Mouse (Mus musculus) heart, embryonic 14.5 days (tissue): ENCODE data around the gene Apobec2. TPM values are rescaled to one million over a fixed set of nuclear protein-coding genes. Genes with fewer than 3 reads are reported as not detected.
A peak's percentile ranks its signal among the peaks of the same experiment; 100 is the strongest.

Experiments
- ATAC-seq: fragments of 200-750 bp; cut with Nextera tagmentation; 2 replicates; pipeline ENCODE4 v1.8.0; 2017; ENCODE audit warnings: low read depth, moderate TSS enrichment; ENCODE audit not compliant: insufficient number of reproducible peaks, insufficient read depth, low FRiP score
- H3K27ac ChIP-seq, 2 experiments: fragments of 200-500 bp in 1 of 2; fragments of 300-500 bp in 1 of 2; sonication (generic) in 1 of 2; replicated peaks in 1 of 2; 2 replicates each; pipeline ENCODE4 v1.5.1; 2012 to 2014; ENCODE audit warnings: low read depth in 2 of 2, low read length in 2 of 2, control low read depth in 1 of 2, mild to moderate bottlenecking in 1 of 2, mixed read lengths in 1 of 2; ENCODE audit not compliant: control insufficient read depth in 1 of 2, insufficient read depth in 1 of 2
- H3K27me3 ChIP-seq: fragments of 300-500 bp; sonication (generic); 2 replicates; pipeline ENCODE4 v1.6.1; 2014; ENCODE audit warnings: mild to moderate bottlenecking, low read length, control low read depth; ENCODE audit not compliant: control insufficient read depth, insufficient read depth
- H3K36me3 ChIP-seq: fragments of 300-500 bp; sonication (generic); 2 replicates; pipeline ENCODE4 v1.6.1; 2014; ENCODE audit warnings: mild to moderate bottlenecking, control low read depth, low read length, mixed read lengths; ENCODE audit not compliant: control insufficient read depth, insufficient read depth
- H3K4me1 ChIP-seq, 2 experiments: fragments of 200-500 bp in 1 of 2; fragments of 300-500 bp in 1 of 2; sonication (generic) in 1 of 2; 2 replicates each; pipeline ENCODE4 v1.6.1; 2012 to 2014; ENCODE audit warnings: low read length in 2 of 2, control low read depth in 1 of 2, mixed read lengths in 1 of 2; ENCODE audit not compliant: control insufficient read depth in 2 of 2, insufficient read depth in 2 of 2
- H3K4me2 ChIP-seq: fragments of 300-500 bp; sonication (generic); 2 replicates; pipeline ENCODE4 v1.6.1; 2014; ENCODE audit warnings: mild to moderate bottlenecking, low read length
- H3K4me3 ChIP-seq, 2 experiments: fragments of 200-500 bp in 1 of 2; fragments of 300-500 bp in 1 of 2; sonication (generic) in 1 of 2; 2 replicates each; pipeline ENCODE4 v1.5.1; 2012 to 2014; ENCODE audit warnings: low read length in 2 of 2, mild to moderate bottlenecking in 2 of 2, control low read depth in 1 of 2, low read depth in 1 of 2, moderate library complexity in 1 of 2; ENCODE audit not compliant: control insufficient read depth in 1 of 2, insufficient read depth in 1 of 2
- H3K9ac ChIP-seq: fragments of 300-500 bp; sonication (generic); 2 replicates; pipeline ENCODE4 v1.6.1; 2014; ENCODE audit warnings: mild to moderate bottlenecking, low read length
- H3K9me3 ChIP-seq: fragments of 300-500 bp; sonication (generic); 2 replicates; pipeline ENCODE4 v1.6.1; 2016; ENCODE audit warnings: low read length, control low read depth; ENCODE audit not compliant: control insufficient read depth
- WGBS: fragments of 180-500 bp; shearing (Covaris S2); extraction: QIAGEN DNeasy Blood & Tissue Kit; methylation state at CpG from one replicate; pipeline ENCODE4 v1.1.7; 2014; 5-methylcytosine and 5-hydroxymethylcytosine counted together
- polyA plus RNA-seq: library from polyadenylated mRNA; unstranded; fragments of >200 nt; fragmentation: Nextera tagmentation; extraction: Ambion mirVana; gene quantifications from 2 replicates; pipeline ENCODE4 v1.2.1, GENCODE M21; 2014

Apobec2 gene
- polyA plus RNA-seq, 1 experiment from 2014 or later = 243 TPM

DNA sequence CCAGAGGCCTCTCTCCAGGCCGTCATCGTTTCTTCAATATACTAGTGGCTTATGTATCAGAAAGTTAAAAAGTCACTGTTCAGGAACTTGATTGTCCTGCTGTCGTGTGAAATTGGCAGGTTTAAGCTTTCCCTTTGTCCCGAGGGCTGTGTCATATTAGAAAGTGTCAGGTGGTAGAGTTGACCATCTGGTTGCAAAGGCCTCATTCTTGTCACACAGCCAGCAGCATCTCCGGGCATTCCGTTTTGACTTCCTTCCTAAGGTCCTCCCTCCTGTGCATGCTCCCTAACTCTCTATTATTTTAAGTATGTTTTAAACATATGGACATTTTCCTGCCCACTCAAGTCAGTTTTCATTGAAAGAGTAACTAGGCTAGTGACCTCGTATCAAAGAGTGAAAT is 16.7 kb downstream of the Apobec2 start:
- Histone ChIP-seq H3K4me3 (no peak overlapping the region), H3K27ac (peak overlapping the region; percentile 60 to 64), H3K27me3 (no peaks in the 10 kb centered on the region), H3K36me3 (peaks cover 89% of the 10 kb centered on the region), H3K4me1 (peaks cover 5 to 29% of the 10 kb centered on the region in 2 experiments; a peak in 3 of 4 replicates), H3K9me3 (no peaks in the 10 kb centered on the region), H3K4me2 (no peak overlapping the region), H3K9ac (peak overlapping the region; percentile 12; the same call in 1 of the 2 replicates)
- 60% methylated on average over 7 of the region's 7 CpGs for WGBS
- ATAC-seq = no peak

DNA sequence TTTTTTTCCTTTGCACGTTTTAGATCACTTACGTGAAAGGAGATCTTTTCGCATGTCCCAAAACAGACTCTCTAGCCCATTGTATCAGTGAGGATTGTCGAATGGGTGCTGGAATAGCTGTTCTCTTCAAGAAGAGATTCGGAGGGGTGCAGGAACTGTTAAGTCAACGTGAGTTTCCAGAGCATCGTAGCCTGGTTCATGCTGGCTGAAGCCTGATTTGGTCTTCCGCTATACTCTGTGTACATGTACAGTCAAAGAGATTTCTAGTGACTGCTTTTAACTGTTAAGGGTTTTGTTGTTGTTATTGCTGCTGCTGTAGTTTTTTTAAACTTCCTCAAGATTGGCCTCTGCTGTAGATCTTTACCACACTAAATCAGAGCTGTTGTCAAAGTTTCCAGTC is 21.5 kb downstream of the Apobec2 start:
- Histone ChIP-seq H3K27me3 (no peaks in the 10 kb centered on the region), H3K9ac (peak overlapping the region; percentile 87), H3K4me2 (peak overlapping the region; percentile 75), H3K27ac (peak overlapping the region in 1 of 2 experiments; percentile 100; a peak in 2 of 4 replicates), H3K4me1 (peaks cover 2 to 26% of the 10 kb centered on the region in 2 experiments; a peak in 2 of 4 replicates), H3K36me3 (peaks cover 42% of the 10 kb centered on the region), H3K4me3 (peak overlapping the region in 1 of 2 experiments; percentile 95; a peak in 2 of 4 replicates), H3K9me3 (no peaks in the 10 kb centered on the region)
- ATAC-seq = no peak
- WGBS = 55% methylated on average over 8 of the region's 8 CpGs

DNA sequence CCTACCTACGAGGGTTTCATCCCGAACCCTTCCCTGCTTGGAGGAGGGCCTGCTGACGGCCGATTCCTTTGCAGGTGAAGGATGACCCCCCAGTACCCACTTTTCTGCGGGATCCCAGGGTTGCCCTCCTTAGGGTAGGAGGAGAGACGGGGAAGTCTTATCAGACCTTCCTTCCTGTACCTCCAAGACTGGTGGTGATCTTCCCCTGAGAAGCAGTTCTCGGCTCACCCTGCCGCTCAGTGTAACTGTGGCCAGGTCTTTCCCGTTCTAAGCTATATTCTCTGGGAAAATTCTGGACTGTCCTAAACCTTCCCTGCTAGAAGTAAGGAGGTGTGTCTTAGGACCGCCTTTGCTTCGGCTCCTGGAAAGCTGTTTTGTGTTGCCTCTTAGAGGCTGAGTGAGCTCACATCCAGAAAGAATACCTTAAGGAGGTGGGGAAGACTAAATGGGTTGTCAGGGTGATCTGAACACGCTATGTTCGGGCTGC is 22.4 kb downstream of the Apobec2 start:
- peaks cover 2 to 26% of the 10 kb centered on the region in 2 experiments; a peak in 2 of 4 replicates for H3K4me1 ChIP-seq
- H3K4me3 ChIP-seq = peak overlapping the region; percentile 93 to 95
- H3K9me3 ChIP-seq = no peaks in the 10 kb centered on the region
- ATAC-seq = no peak
- peak overlapping the region; percentile 100 for H3K27ac ChIP-seq
- under 1% methylated on average over 13 of the region's 13 CpGs for WGBS
- no peaks in the 10 kb centered on the region for H3K27me3 ChIP-seq
- H3K9ac ChIP-seq = peak overlapping the region; percentile 87
- peak overlapping the region; percentile 75 for H3K4me2 ChIP-seq
- H3K36me3 ChIP-seq = peaks cover 33% of the 10 kb centered on the region

- under 1% methylated on average over 84 of the region's 84 CpGs for WGBS
- H3K36me3 ChIP-seq = peaks cover 26% of the 10 kb centered on the region
These were observed 23.1 kb downstream of the Apobec2 start, which contains the start of the genes Nfya and Oard1 for GRCm38 (mm10) chr17:48409380-48410298. Gene Nfya, minus strand, starts transcription at chr17:48409906. Gene Oard1, plus strand, starts transcription at chr17:48410014.

GRCm38 (mm10) chr17:48408526-48409291 is 24.0 kb downstream of the Apobec2 start:
- ATAC-seq = peak; percentile 22
- peak overlapping the region; percentile 81 for H3K4me2 ChIP-seq
- H3K9ac ChIP-seq = peak overlapping the region; percentile 100
- no peaks in the 10 kb centered on the region for H3K9me3 ChIP-seq
- peaks cover 2 to 26% of the 10 kb centered on the region in 2 experiments; a peak in 2 of 4 replicates for H3K4me1 ChIP-seq
- H3K27ac ChIP-seq = peak overlapping the region; percentile 95 to 100
- H3K27me3 ChIP-seq = no peaks in the 10 kb centered on the region
- peak overlapping the region; percentile 62 to 95 for H3K4me3 ChIP-seq
- H3K36me3 ChIP-seq = peaks cover 17% of the 10 kb centered on the region
- 0% methylated on average over 47 of the region's 47 CpGs for WGBS

More at GRCm38 (mm10) chr17:48409380-48410298, 23.1 kb downstream of the Apobec2 start, which contains the start of the genes Nfya and Oard1:
- H3K4me1 ChIP-seq = peaks cover 2 to 26% of the 10 kb centered on the region in 2 experiments; a peak in 2 of 4 replicates
- peak; percentile 97 for ATAC-seq
- peak within 1 kb of the TSS; percentile 81 for H3K4me2 ChIP-seq
- peak within 1 kb of the TSS; percentile 93 to 95 for H3K4me3 ChIP-seq
- H3K9me3 ChIP-seq = no peaks in the 10 kb centered on the region
- peak within 1 kb of the TSS; percentile 100 for H3K27ac ChIP-seq
- H3K27me3 ChIP-seq = no peaks in the 10 kb centered on the region
- H3K9ac ChIP-seq = peak within 1 kb of the TSS; percentile 100

- H3K4me2 ChIP-seq = peak overlapping the region; percentile 81
These were observed 24.7 kb downstream of the Apobec2 start for GRCm38 (mm10) chr17:48407910-48408525.

More at GRCm38 (mm10) chr17:48407910-48408525, 24.7 kb downstream of the Apobec2 start:
- H3K9ac ChIP-seq = peak overlapping the region; percentile 100
- H3K4me1 ChIP-seq = peaks cover 2 to 26% of the 10 kb centered on the region in 2 experiments; a peak in 2 of 4 replicates
- no peak for ATAC-seq
- no peaks in the 10 kb centered on the region for H3K27me3 ChIP-seq
- H3K27ac ChIP-seq = peak overlapping the region; percentile 95 to 100
- no peaks in the 10 kb centered on the region for H3K9me3 ChIP-seq
- peak overlapping the region; percentile 62 to 95 for H3K4me3 ChIP-seq
- H3K36me3 ChIP-seq = peaks cover 12% of the 10 kb centered on the region
- 5% methylated on average over 8 of the region's 8 CpGs for WGBS
